Mouse (Mus musculus) heart, embryonic 12.5 days (tissue): ENCODE measurements around the gene Xrn2. TPM values are rescaled to one million over a fixed set of nuclear protein-coding genes. Genes with fewer than 3 reads are reported as not detected.

Experiments used
- ATAC-seq: fragments of 200-750 bp; cut with Nextera tagmentation; 2 replicates; pipeline ENCODE4 v1.8.0; 2017; ENCODE audit warnings: moderate TSS enrichment, moderate library complexity; ENCODE audit not compliant: insufficient number of reproducible peaks, low FRiP score
- H3K27ac ChIP-seq: fragments of 300-500 bp; sonication (generic); 2 replicates; pipeline ENCODE4 v1.5.1; 2016; ENCODE audit warnings: mild to moderate bottlenecking, moderate library complexity; ENCODE audit not compliant: poor library complexity, severe bottlenecking
- H3K27me3 ChIP-seq: fragments of 300-500 bp; sonication (generic); replicated peaks from 2 replicates; pipeline ENCODE4 v1.6.1; 2016; ENCODE audit warnings: mild to moderate bottlenecking, moderate library complexity
- H3K36me3 ChIP-seq: fragments of 300-500 bp; sonication (generic); 2 replicates; pipeline ENCODE4 v1.6.1; 2016; ENCODE audit warnings: mild to moderate bottlenecking, moderate library complexity
- H3K4me1 ChIP-seq: fragments of 300-500 bp; sonication (generic); replicated peaks from 2 replicates; pipeline ENCODE4 v1.6.1; 2016; ENCODE audit warnings: mild to moderate bottlenecking
- H3K4me2 ChIP-seq: fragments of 300-500 bp; sonication (generic); 2 replicates; pipeline ENCODE4 v1.6.1; 2016; ENCODE audit warnings: mild to moderate bottlenecking, moderate library complexity
- H3K4me3 ChIP-seq: fragments of 300-500 bp; sonication (generic); 2 replicates; pipeline ENCODE4 v1.5.1; 2016; ENCODE audit warnings: mild to moderate bottlenecking
- H3K9ac ChIP-seq: fragments of 300-500 bp; sonication (generic); 2 replicates; pipeline ENCODE4 v1.6.1; 2016; ENCODE audit warnings: mild to moderate bottlenecking, moderate library complexity
- H3K9me3 ChIP-seq: fragments of 300-500 bp; sonication (generic); replicated peaks from 2 replicates; pipeline ENCODE4 v1.6.1; 2016; ENCODE audit warnings: mild to moderate bottlenecking, moderate library complexity
- WGBS: fragments of 180-500 bp; shearing (Covaris S2); methylation state at CpG from one replicate; pipeline ENCODE4 v1.1.7; 2016; 5-methylcytosine and 5-hydroxymethylcytosine counted together
- polyA plus RNA-seq: library from polyadenylated mRNA; unstranded; fragments of >200 nt; fragmentation: Nextera tagmentation; extraction: Ambion mirVana; gene quantifications from 2 replicates; pipeline ENCODE4 v1.2.1, GENCODE M21; 2016

Xrn2 gene
- polyA plus RNA-seq, 1 experiment from 2014 or later, result 62.0 TPM

- H3K36me3 ChIP-seq, result peaks cover 52% of the 10 kb centered on the region
- H3K4me3 ChIP-seq, result no peak overlapping the region
- H3K4me1 ChIP-seq, result no peaks in the 10 kb centered on the region
- no peak overlapping the region for H3K4me2 ChIP-seq
- no peak overlapping the region for H3K27ac ChIP-seq
- no peaks in the 10 kb centered on the region for H3K9me3 ChIP-seq
- H3K27me3 ChIP-seq, result no peaks in the 10 kb centered on the region
- no peak overlapping the region for H3K9ac ChIP-seq
- 86% methylated on average over 2 of the region's 2 CpGs for WGBS
- ATAC-seq, result no peak
Observed at GRCm38 (mm10) chr2:147053229-147053892, 40.6 kb downstream of the Xrn2 start.

DNA sequence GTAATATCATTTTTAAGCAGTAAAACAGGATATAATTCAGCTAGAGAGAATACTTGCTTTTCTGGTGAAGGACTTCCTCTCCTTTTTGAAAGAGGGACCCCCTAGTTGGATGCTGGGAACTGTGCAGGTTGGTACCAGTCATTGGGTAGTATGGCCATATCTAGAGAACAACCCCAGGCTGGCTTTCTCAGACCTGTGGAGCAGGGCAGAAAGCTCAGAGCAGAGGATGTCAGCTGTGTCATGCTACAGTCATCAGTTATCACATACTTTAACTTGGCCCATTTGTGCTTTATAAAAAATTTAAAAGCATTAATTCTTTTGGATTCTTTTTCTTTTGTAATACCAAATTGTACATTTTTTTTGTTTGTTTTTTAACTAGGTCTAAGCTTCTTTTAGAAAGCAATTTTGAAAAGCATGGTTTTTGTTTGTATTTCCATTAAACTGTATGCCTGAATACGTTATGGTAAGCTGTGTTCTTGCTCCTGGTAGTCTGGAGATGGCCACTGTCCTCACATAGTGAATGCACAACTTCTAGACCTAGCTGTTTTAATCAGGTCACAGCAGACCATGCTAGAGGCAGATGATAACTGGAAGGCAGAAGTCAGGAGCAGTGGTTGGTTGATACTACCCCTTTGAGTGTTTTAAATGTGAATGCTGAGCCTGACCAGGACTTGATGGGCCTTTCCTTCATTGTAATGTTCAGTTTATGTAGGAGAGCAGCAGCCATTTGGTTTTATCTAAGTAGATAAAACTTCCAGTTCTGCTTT lies 54.9 kb downstream of the Xrn2 start:
- 0 out of 2 replicates have a peak, but pooled peaks cover 2% of the 10 kb centered on the region for H3K4me1 ChIP-seq
- 68% methylated on average over 1 of the region's 1 CpGs for WGBS
- H3K9me3 ChIP-seq, result no peaks in the 10 kb centered on the region
- H3K4me3 ChIP-seq, result no peak overlapping the region
- H3K36me3 ChIP-seq, result peaks cover 26% of the 10 kb centered on the region
- no peak for ATAC-seq
- no peak overlapping the region for H3K9ac ChIP-seq
- H3K4me2 ChIP-seq, result no peak overlapping the region
- no peaks in the 10 kb centered on the region for H3K27me3 ChIP-seq
- H3K27ac ChIP-seq, result no peak overlapping the region

- no peak overlapping the region for H3K27ac ChIP-seq
- H3K4me2 ChIP-seq, result no peak overlapping the region
- ATAC-seq, result no peak
- no peak overlapping the region for H3K9ac ChIP-seq
- H3K4me3 ChIP-seq, result no peak overlapping the region
- 70% methylated on average over 1 of the region's 1 CpGs for WGBS
- no peaks in the 10 kb centered on the region for H3K9me3 ChIP-seq
- 0 out of 2 replicates have a peak, but pooled peaks cover 2% of the 10 kb centered on the region for H3K4me1 ChIP-seq
- H3K27me3 ChIP-seq, result no peaks in the 10 kb centered on the region
- H3K36me3 ChIP-seq, result peaks cover 26% of the 10 kb centered on the region
Observed at GRCm38 (mm10) chr2:147069077-147069476, 56.3 kb downstream of the Xrn2 start.

DNA sequence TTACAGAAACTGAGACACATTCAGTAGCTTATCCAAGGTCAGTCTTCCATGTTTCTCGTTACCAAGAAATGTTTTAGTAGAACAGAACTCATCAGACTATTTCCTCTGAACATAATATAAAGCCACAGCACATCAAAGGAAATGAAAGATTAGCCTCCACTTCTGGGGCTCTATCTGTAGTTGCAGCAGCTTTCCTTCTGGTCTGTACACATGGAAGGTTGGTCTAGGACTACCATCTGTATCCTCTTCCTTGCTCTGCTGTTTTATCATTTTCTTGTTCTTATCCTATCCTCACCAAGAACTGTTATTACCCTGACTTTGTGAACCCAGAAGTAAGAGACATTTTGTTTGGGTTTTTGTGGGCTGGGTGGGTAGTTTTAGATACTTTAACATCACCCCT lies 57.5 kb downstream of the Xrn2 start:
- H3K4me3 ChIP-seq, result no peak overlapping the region
- H3K27me3 ChIP-seq, result no peaks in the 10 kb centered on the region
- H3K27ac ChIP-seq, result no peak overlapping the region
- H3K4me2 ChIP-seq, result no peak overlapping the region
- no peaks in the 10 kb centered on the region for H3K9me3 ChIP-seq
- peaks cover 27% of the 10 kb centered on the region for H3K36me3 ChIP-seq
- ATAC-seq, result no peak
- H3K9ac ChIP-seq, result no peak overlapping the region
- 79% methylated on average over 1 of the region's 1 CpGs for WGBS
- H3K4me1 ChIP-seq, result 0 out of 2 replicates have a peak, but pooled peaks cover 2% of the 10 kb centered on the region

DNA sequence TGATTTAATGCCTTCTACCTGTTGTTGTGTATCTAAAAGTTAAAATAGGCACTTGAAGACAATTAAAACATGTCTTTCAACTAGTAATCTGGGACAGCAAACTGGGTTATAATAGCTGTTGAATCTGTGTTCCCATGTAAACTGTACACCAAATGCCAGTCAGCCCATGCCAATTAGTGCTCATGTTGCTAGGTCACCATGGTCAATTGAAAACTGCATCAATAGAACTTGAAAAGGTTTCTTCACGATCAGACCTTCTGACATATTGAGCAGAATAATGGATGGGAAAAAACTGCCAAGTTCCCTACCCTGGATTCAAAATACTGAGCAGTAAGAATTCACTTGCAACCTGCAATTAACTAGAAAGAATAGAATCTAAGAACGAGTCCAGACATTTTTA lies 61.2 kb downstream of the Xrn2 start:
- Histone ChIP-seq H3K9me3 (no peaks in the 10 kb centered on the region), H3K4me2 (no peak overlapping the region), H3K4me1 (no peaks in the 10 kb centered on the region), H3K27ac (no peak overlapping the region), H3K27me3 (peaks cover 3% of the 10 kb centered on the region; the same call in 1 of the 2 replicates), H3K9ac (no peak overlapping the region), H3K4me3 (no peak overlapping the region), H3K36me3 (peaks cover 24% of the 10 kb centered on the region)
- 89% methylated on average over 2 of the region's 2 CpGs for whole genome bisulfite sequencing
- no peak for ATAC-seq

- no peak overlapping the region for H3K4me2 ChIP-seq
- no peak overlapping the region for H3K9ac ChIP-seq
- no peaks in the 10 kb centered on the region for H3K9me3 ChIP-seq
- no peak overlapping the region for H3K27ac ChIP-seq
- H3K36me3 ChIP-seq, result peaks cover 21% of the 10 kb centered on the region
- ATAC-seq, result no peak
- H3K27me3 ChIP-seq, result peaks cover 7% of the 10 kb centered on the region
- no peaks in the 10 kb centered on the region for H3K4me1 ChIP-seq
- no peak overlapping the region for H3K4me3 ChIP-seq
- 93% methylated on average over 4 of the region's 4 CpGs for WGBS
Observed at GRCm38 (mm10) chr2:147074399-147074798, 61.6 kb downstream of the Xrn2 start.

DNA sequence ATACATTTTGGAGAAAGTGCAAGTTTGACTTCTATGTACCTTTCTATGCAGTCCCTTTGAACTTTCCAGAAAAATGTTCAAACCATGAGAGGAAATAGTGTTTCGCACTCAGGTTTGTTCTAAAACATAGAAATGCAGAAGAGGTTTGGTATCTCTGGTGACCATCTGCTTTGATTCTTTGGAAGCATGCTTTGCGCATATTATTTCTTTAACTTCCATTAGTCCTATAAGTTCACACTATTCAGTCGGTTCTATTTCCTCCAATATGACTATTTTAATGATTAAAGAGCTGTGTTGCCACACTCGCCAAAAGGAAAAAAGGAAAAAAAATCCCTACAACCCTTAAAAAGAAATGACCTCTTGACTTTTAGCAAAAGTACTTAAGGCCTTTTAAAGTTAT lies 69.6 kb downstream of the Xrn2 start:
- H3K36me3 ChIP-seq, result no peaks in the 10 kb centered on the region
- H3K27ac ChIP-seq, result no peak overlapping the region
- ATAC-seq, result no peak
- WGBS, result 64% methylated on average over 4 of the region's 4 CpGs
- peaks cover 20% of the 10 kb centered on the region for H3K4me1 ChIP-seq
- H3K9ac ChIP-seq, result no peak overlapping the region
- H3K9me3 ChIP-seq, result 0 out of 2 replicates have a peak, but pooled peaks cover 3% of the 10 kb centered on the region
- no peak overlapping the region for H3K4me3 ChIP-seq
- peaks cover 59% of the 10 kb centered on the region for H3K27me3 ChIP-seq
- H3K4me2 ChIP-seq, result no peak overlapping the region

DNA sequence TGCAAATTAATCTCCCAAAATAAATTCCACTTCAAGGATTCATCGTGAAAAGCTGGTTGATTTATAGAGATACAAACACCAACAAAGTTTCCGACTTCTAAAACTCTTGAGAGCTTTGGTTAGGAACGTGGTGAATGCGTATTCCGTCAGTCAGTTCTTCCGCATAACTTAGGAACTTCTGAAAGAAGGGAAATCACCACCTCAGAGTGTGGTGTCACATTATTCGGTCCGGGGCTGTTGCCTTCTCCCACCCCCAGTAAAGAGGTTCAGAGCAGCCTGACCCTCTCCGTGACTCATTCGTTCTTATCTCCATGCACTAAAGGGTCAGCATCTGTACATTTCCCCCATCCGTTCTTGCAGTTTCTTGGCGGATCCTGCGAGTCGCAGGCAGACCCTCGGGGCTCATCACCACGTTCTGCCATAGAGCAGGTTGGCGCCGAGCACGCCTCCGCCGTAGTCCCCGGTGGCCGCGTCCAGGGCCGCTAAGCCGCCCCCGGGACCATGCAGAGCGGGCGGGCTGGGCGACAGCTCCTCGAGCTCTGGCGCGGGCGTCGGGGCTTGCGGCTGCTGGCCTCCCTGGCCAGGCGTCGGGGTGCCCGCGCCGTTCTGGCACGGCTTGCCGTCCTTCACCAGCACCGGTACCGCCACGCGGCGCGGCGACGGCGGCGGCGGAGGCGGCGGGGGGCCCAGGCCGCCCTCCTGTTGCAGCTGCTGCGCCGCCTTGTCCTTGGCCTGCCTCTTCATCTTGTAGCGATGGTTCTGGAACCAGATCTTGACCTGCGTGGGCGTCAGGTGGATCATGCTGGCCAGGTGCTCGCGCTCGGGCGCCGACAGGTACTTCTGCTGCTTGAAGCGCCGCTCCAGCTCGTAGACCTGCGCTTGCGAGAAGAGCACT lies 70.9 kb downstream of the Xrn2 start:
- Histone ChIP-seq H3K27ac (no peak overlapping the region), H3K4me1 (peaks cover 20% of the 10 kb centered on the region), H3K36me3 (no peaks in the 10 kb centered on the region), H3K9ac (no peak overlapping the region), H3K9me3 (0 out of 2 replicates have a peak, but pooled peaks cover 3% of the 10 kb centered on the region), H3K4me2 (peak overlapping the region; percentile 86), H3K27me3 (peaks cover 58% of the 10 kb centered on the region), H3K4me3 (peak overlapping the region; percentile 53)
- ATAC-seq, result no peak
- WGBS, result 1% methylated on average over 72 of the region's 72 CpGs

- peak; percentile 45; the same call in 1 of the 2 replicates for ATAC-seq
- peak overlapping the region; percentile 53 for H3K4me3 ChIP-seq
- 0 out of 2 replicates have a peak, but pooled peaks cover 3% of the 10 kb centered on the region for H3K9me3 ChIP-seq
- H3K27me3 ChIP-seq, result peaks cover 50% of the 10 kb centered on the region
- H3K36me3 ChIP-seq, result no peaks in the 10 kb centered on the region
- H3K9ac ChIP-seq, result peak overlapping the region; percentile 17; the same call in 1 of the 2 replicates
- peaks cover 20% of the 10 kb centered on the region for H3K4me1 ChIP-seq
- H3K27ac ChIP-seq, result no peak overlapping the region
- peak overlapping the region; percentile 86 for H3K4me2 ChIP-seq
- WGBS, result under 1% methylated on average over 93 of the region's 106 CpGs
Observed at GRCm38 (mm10) chr2:147084366-147085071, 71.7 kb downstream of the Xrn2 start.

DNA sequence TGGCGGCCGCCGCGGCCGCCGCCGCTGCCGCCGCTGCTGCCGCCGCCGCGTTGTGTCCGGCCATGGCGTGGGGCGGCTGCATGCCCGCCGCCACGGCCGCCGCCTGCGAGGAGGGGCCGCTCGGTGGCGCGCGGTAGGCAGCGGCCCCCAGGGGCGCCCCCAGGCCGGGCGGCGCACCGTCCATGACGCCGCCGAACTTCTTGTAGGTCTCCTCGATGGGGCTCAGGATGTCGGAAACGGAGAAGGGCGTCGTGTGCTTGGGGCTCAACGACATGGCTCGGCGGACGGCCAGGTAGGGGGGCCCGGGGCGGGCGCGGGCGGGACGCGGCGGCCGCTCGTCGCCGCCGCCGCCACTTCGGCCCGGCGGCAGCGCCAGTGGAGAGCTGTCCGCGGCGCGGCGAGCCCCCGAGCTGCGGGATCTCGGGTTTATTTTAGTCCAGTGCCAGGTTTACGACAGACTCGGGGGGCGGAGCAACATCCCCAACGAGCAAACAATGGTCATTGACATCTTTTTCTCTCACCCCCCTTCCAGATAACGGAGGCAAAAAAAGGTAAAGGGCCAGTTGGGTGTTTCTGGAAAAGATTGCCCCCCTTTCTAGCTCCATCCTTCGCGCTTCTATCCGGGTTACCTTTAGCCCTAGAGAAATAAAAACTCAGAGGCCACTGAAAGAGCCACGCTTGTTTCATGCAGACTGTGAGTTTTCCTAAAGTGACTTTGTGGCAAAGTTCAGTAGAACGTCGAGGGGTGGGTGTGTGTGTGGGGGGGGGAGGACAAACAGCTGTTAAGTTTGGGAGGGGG lies 72.5 kb downstream of the Xrn2 start, which contains the start of gene Nkx2-4:
Gene Nkx2-4, minus strand, starts transcription at position 374 of the 799 bp plus-strand sequence.
- peaks cover 49% of the 10 kb centered on the region for H3K27me3 ChIP-seq
- H3K4me3 ChIP-seq, result peak within 1 kb of the TSS; percentile 53
- no peaks in the 10 kb centered on the region for H3K36me3 ChIP-seq
- peaks cover 20% of the 10 kb centered on the region for H3K4me1 ChIP-seq
- 2% methylated on average over 81 of the region's 82 CpGs for WGBS
- peak; percentile 45; the same call in 1 of the 2 replicates for ATAC-seq
- H3K27ac ChIP-seq, result no peak within 1 kb of the TSS
- H3K4me2 ChIP-seq, result peak within 1 kb of the TSS; percentile 86
- H3K9me3 ChIP-seq, result 0 out of 2 replicates have a peak, but pooled peaks cover 3% of the 10 kb centered on the region
- H3K9ac ChIP-seq, result peak within 1 kb of the TSS; percentile 17; the same call in 1 of the 2 replicates
